Mouse (Mus musculus) lung, embryonic 15.5 days (tissue): ENCODE results near the gene Etv1. TPM values are rescaled to one million over a fixed set of nuclear protein-coding genes. Genes with fewer than 3 reads are reported as not detected.

ENCODE experiments used
- ATAC-seq: fragments of 200-750 bp; cut with Nextera tagmentation; 2 replicates; pipeline ENCODE4 v1.8.0; 2017; ENCODE audit warnings: moderate number of reproducible peaks, borderline replicate concordance; ENCODE audit not compliant: low FRiP score, low TSS enrichment; ENCODE audit errors: extremely low read depth
- H3K27ac ChIP-seq: fragments of 300-500 bp; sonication (generic); 2 replicates; pipeline ENCODE4 v1.5.1; 2015; ENCODE audit warnings: moderate library complexity, mild to moderate bottlenecking, inconsistent platforms
- H3K27me3 ChIP-seq: fragments of 300-500 bp; sonication (generic); 2 replicates; pipeline ENCODE4 v1.6.1; 2015; ENCODE audit warnings: inconsistent platforms
- H3K36me3 ChIP-seq: fragments of 300-500 bp; sonication (generic); 2 replicates; pipeline ENCODE4 v1.6.1; 2015; ENCODE audit warnings: inconsistent platforms
- H3K4me1 ChIP-seq: fragments of 300-500 bp; sonication (generic); 2 replicates; pipeline ENCODE4 v1.6.1; 2015; ENCODE audit warnings: inconsistent platforms
- H3K4me2 ChIP-seq: fragments of 300-500 bp; sonication (generic); 2 replicates; pipeline ENCODE4 v1.6.1; 2015; ENCODE audit warnings: inconsistent platforms, mild to moderate bottlenecking, moderate library complexity
- H3K4me3 ChIP-seq: fragments of 300-500 bp; sonication (generic); 2 replicates; pipeline ENCODE4 v1.5.1; 2015; ENCODE audit warnings: mild to moderate bottlenecking, inconsistent platforms
- H3K9ac ChIP-seq: fragments of 300-500 bp; sonication (generic); 2 replicates; pipeline ENCODE4 v1.6.1; 2015; ENCODE audit warnings: inconsistent platforms
- H3K9me3 ChIP-seq: fragments of 300-500 bp; sonication (generic); 2 replicates; pipeline ENCODE4 v1.6.1; 2016; ENCODE audit warnings: inconsistent platforms
- WGBS: fragments of 180-500 bp; shearing (Covaris S2); methylation state at CpG from one replicate; pipeline ENCODE4 v1.1.7; 2015; 5-methylcytosine and 5-hydroxymethylcytosine counted together
- polyA plus RNA-seq: library from polyadenylated mRNA; unstranded; fragments of >200 nt; fragmentation: Nextera tagmentation; extraction: Ambion mirVana; gene quantifications from 2 replicates; pipeline ENCODE4 v1.2.1, GENCODE M21; 2015

Etv1 gene
- polyA plus RNA-seq, 1 experiment from 2014 or later: 39.4 TPM

DNA sequence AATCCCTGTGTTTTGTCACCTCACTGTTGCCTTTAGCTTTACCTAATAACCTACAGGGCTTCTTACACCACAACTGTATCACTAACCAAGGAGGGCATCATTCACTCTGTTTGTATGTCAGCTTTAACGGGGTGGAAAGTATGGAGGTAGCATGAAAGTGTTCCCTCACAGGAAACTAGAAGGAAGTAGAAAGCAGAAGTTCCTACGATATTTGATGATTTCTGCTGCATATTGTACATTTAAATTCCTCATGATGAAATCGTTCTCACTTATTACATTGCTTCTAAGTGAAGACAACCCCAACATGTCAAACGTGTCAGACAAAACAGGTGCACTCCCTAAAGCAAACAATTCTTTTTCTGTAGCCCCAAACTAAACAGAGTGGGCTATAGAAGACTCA, 84.2 kb downstream of the Etv1 start:
- H3K36me3 ChIP-seq: 0 out of 2 replicates have a peak, but pooled peaks cover 3% of the 10 kb centered on the region
- H3K4me2 ChIP-seq: no peak overlapping the region
- WGBS: 57% methylated on average over 4 of the region's 4 CpGs
- H3K27me3 ChIP-seq: no peaks in the 10 kb centered on the region
- H3K4me1 ChIP-seq: 0 out of 2 replicates have a peak, but pooled peaks cover 6% of the 10 kb centered on the region
- peak overlapping the region; percentile 55; the same call in 1 of the 2 replicates for H3K27ac ChIP-seq
- no peak overlapping the region for H3K4me3 ChIP-seq
- H3K9me3 ChIP-seq: no peaks in the 10 kb centered on the region
- ATAC-seq: no peak
- no peak overlapping the region for H3K9ac ChIP-seq

- H3K27ac ChIP-seq: peak overlapping the region; percentile 55
- H3K4me3 ChIP-seq: no peak overlapping the region
- no peaks in the 10 kb centered on the region for H3K27me3 ChIP-seq
- no peak overlapping the region for H3K4me2 ChIP-seq
- H3K9ac ChIP-seq: no peak overlapping the region
- 33% methylated on average over 3 of the region's 3 CpGs for WGBS
- 0 out of 2 replicates have a peak, but pooled peaks cover 6% of the 10 kb centered on the region for H3K4me1 ChIP-seq
- H3K36me3 ChIP-seq: 0 out of 2 replicates have a peak, but pooled peaks cover 3% of the 10 kb centered on the region
- no peaks in the 10 kb centered on the region for H3K9me3 ChIP-seq
- ATAC-seq: peak; percentile 81; the same call in 1 of the 2 replicates
Measured at GRCm38 (mm10) chr12:38863982-38864828, 85.0 kb downstream of the Etv1 start.

- Histone ChIP-seq H3K4me2 (no peak overlapping the region), H3K4me3 (no peak overlapping the region), H3K27me3 (no peaks in the 10 kb centered on the region), H3K27ac (no peak overlapping the region), H3K4me1 (no peaks in the 10 kb centered on the region), H3K36me3 (no peaks in the 10 kb centered on the region), H3K9me3 (no peaks in the 10 kb centered on the region), H3K9ac (no peak overlapping the region)
- no peak for ATAC-seq
Measured at GRCm38 (mm10) chr12:38874470-38874995, 95.4 kb downstream of the Etv1 start.

- Histone ChIP-seq H3K27ac (no peak overlapping the region), H3K4me1 (peaks cover 10% of the 10 kb centered on the region), H3K4me3 (no peak overlapping the region), H3K9me3 (no peaks in the 10 kb centered on the region), H3K27me3 (no peaks in the 10 kb centered on the region), H3K9ac (no peak overlapping the region), H3K4me2 (no peak overlapping the region), H3K36me3 (no peaks in the 10 kb centered on the region)
- ATAC-seq: no peak
- WGBS: 79% methylated on average over 3 of the region's 3 CpGs
Measured at GRCm38 (mm10) chr12:38904516-38904915, 125.3 kb downstream of the Etv1 start.

- WGBS: 62% methylated on average over 6 of the region's 6 CpGs
- no peaks in the 10 kb centered on the region for H3K27me3 ChIP-seq
- H3K4me2 ChIP-seq: peak overlapping the region; percentile 23; the same call in 1 of the 2 replicates
- no peak overlapping the region for H3K27ac ChIP-seq
- H3K36me3 ChIP-seq: no peaks in the 10 kb centered on the region
- H3K4me1 ChIP-seq: peaks cover 10% of the 10 kb centered on the region
- H3K9me3 ChIP-seq: no peaks in the 10 kb centered on the region
- no peak overlapping the region for H3K9ac ChIP-seq
- H3K4me3 ChIP-seq: no peak overlapping the region
- no peak for ATAC-seq
Measured at GRCm38 (mm10) chr12:38906314-38906713, 127.1 kb downstream of the Etv1 start.

GRCm38 (mm10) chr12:38906812-38907211, 127.6 kb downstream of the Etv1 start:
- peak; percentile 84; the same call in 1 of the 2 replicates for ATAC-seq
- WGBS: 24% methylated on average over 9 of the region's 9 CpGs
- no peak overlapping the region for H3K9ac ChIP-seq

DNA sequence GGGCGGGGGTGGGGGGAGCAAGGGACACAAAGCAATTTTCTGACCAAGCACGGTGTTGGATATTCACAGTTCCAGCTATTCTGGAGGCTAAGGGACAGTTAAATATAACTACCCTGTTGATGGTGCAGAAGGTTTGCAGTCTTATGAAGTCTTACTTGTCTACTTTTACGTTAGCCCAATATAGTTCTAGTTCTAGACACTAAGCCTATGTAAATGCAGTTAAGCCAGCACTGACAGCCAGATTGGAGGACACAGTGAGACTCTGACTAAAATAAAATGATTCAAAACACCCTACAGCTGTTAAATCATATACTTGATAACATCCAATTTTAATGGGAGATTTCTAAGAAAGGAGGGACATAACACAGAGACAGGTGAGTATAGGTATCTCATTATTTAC, 129.8 kb downstream of the Etv1 start:
- no peak for ATAC-seq
- H3K27me3 ChIP-seq: no peaks in the 10 kb centered on the region
- H3K27ac ChIP-seq: no peak overlapping the region
- peaks cover 10% of the 10 kb centered on the region for H3K4me1 ChIP-seq
- no peak overlapping the region for H3K9ac ChIP-seq
- H3K36me3 ChIP-seq: no peaks in the 10 kb centered on the region
- WGBS: 94% methylated on average over 3 of the region's 3 CpGs
- H3K4me2 ChIP-seq: no peak overlapping the region
- H3K9me3 ChIP-seq: no peaks in the 10 kb centered on the region
- no peak overlapping the region for H3K4me3 ChIP-seq

More at GRCm38 (mm10) chr12:38906812-38907211, 127.6 kb downstream of the Etv1 start:
- Histone ChIP-seq H3K4me2 (peak overlapping the region; percentile 23), H3K9me3 (no peaks in the 10 kb centered on the region), H3K27me3 (no peaks in the 10 kb centered on the region), H3K4me3 (no peak overlapping the region), H3K27ac (no peak overlapping the region), H3K36me3 (no peaks in the 10 kb centered on the region), H3K4me1 (peaks cover 10% of the 10 kb centered on the region)
